Mouse (Mus musculus) intestine, embryonic 15.5 days (tissue): ENCODE results near the gene Llgl2. TPM values are rescaled to one million over a fixed set of nuclear protein-coding genes. Genes with fewer than 3 reads are reported as not detected.

Experiments
- ATAC-seq: fragments of 200-750 bp; cut with Nextera tagmentation; 2 replicates; pipeline ENCODE4 v1.8.0; 2017; ENCODE audit warnings: moderate TSS enrichment, moderate library complexity
- H3K27ac ChIP-seq: fragments of 300-500 bp; sonication (generic); 2 replicates; pipeline ENCODE4 v1.5.1; 2015; ENCODE audit warnings: mild to moderate bottlenecking, inconsistent platforms
- H3K27me3 ChIP-seq: fragments of 300-500 bp; sonication (generic); replicated peaks from 2 replicates; pipeline ENCODE4 v1.6.1; 2015; ENCODE audit warnings: inconsistent platforms
- H3K36me3 ChIP-seq: fragments of 300-500 bp; sonication (generic); 2 replicates; pipeline ENCODE4 v1.6.1; 2015; ENCODE audit warnings: inconsistent platforms
- H3K4me1 ChIP-seq: fragments of 300-500 bp; sonication (generic); replicated peaks from 2 replicates; pipeline ENCODE4 v1.6.1; 2015; ENCODE audit warnings: inconsistent platforms
- H3K4me2 ChIP-seq: fragments of 300-500 bp; sonication (generic); replicated peaks from 2 replicates; pipeline ENCODE4 v1.6.1; 2015; ENCODE audit warnings: mild to moderate bottlenecking, inconsistent platforms
- H3K4me3 ChIP-seq: fragments of 300-500 bp; sonication (generic); replicated peaks from 2 replicates; pipeline ENCODE4 v1.5.1; 2015; ENCODE audit warnings: inconsistent platforms
- H3K9ac ChIP-seq: fragments of 300-500 bp; sonication (generic); 2 replicates; pipeline ENCODE4 v1.6.1; 2015; ENCODE audit warnings: inconsistent platforms
- H3K9me3 ChIP-seq: fragments of 300-500 bp; sonication (generic); 2 replicates; pipeline ENCODE4 v1.6.1; 2016; ENCODE audit warnings: inconsistent platforms
- WGBS: fragments of 180-500 bp; shearing (Covaris S2); methylation state at CpG from one replicate; pipeline ENCODE4 v1.1.7; 2015; 5-methylcytosine and 5-hydroxymethylcytosine counted together
- polyA plus RNA-seq: library from polyadenylated mRNA; unstranded; fragments of >200 nt; fragmentation: Nextera tagmentation; extraction: Ambion mirVana; gene quantifications from 2 replicates; pipeline ENCODE4 v1.2.1, GENCODE M21; 2015

The Llgl2 gene
- polyA plus RNA-seq, 1 experiment from 2014 or later, result 77.2 TPM

- Histone ChIP-seq H3K9me3 (no peaks in the 10 kb centered on the region), H3K4me3 (no peak overlapping the region), H3K4me1 (no peaks in the 10 kb centered on the region), H3K9ac (no peak overlapping the region), H3K27ac (no peak overlapping the region), H3K36me3 (peaks cover 36% of the 10 kb centered on the region), H3K27me3 (no peaks in the 10 kb centered on the region), H3K4me2 (no peak overlapping the region)
- no peak for ATAC-seq
- 90% methylated on average over 14 of the region's 14 CpGs for WGBS
Measured at GRCm38 (mm10) chr11:115792353-115792752, 31.5 kb upstream of the Llgl2 start.

- Histone ChIP-seq H3K9ac (no peak overlapping the region), H3K27me3 (no peaks in the 10 kb centered on the region), H3K27ac (no peak overlapping the region), H3K4me1 (no peaks in the 10 kb centered on the region), H3K9me3 (no peaks in the 10 kb centered on the region), H3K36me3 (peaks cover 60% of the 10 kb centered on the region), H3K4me3 (no peak overlapping the region), H3K4me2 (no peak overlapping the region)
- ATAC-seq, result no peak
- WGBS, result 77% methylated on average over 15 of the region's 15 CpGs
Measured at GRCm38 (mm10) chr11:115796898-115797297, 27.0 kb upstream of the Llgl2 start.

GRCm38 (mm10) chr11:115797665-115798064 lies 26.2 kb upstream of the Llgl2 start:
- Histone ChIP-seq H3K4me2 (no peak overlapping the region), H3K27ac (no peak overlapping the region), H3K4me3 (no peak overlapping the region), H3K27me3 (no peaks in the 10 kb centered on the region), H3K4me1 (no peaks in the 10 kb centered on the region), H3K9me3 (no peaks in the 10 kb centered on the region), H3K9ac (no peak overlapping the region), H3K36me3 (peaks cover 60% of the 10 kb centered on the region)
- WGBS, result 72% methylated on average over 9 of the region's 9 CpGs
- ATAC-seq, result no peak

GRCm38 (mm10) chr11:115800981-115801380 lies 22.9 kb upstream of the Llgl2 start:
- Histone ChIP-seq H3K9me3 (no peaks in the 10 kb centered on the region), H3K27ac (no peak overlapping the region), H3K4me2 (no peak overlapping the region), H3K36me3 (peaks cover 61% of the 10 kb centered on the region), H3K4me1 (no peaks in the 10 kb centered on the region), H3K9ac (no peak overlapping the region), H3K27me3 (no peaks in the 10 kb centered on the region), H3K4me3 (no peak overlapping the region)
- WGBS, result 91% methylated on average over 18 of the region's 18 CpGs
- ATAC-seq, result no peak

GRCm38 (mm10) chr11:115803072-115803709 lies 20.7 kb upstream of the Llgl2 start:
- Histone ChIP-seq H3K4me3 (no peak overlapping the region), H3K27me3 (no peaks in the 10 kb centered on the region), H3K9me3 (no peaks in the 10 kb centered on the region), H3K36me3 (peaks cover 71% of the 10 kb centered on the region), H3K4me2 (no peak overlapping the region), H3K9ac (no peak overlapping the region), H3K27ac (no peak overlapping the region), H3K4me1 (peaks cover 10% of the 10 kb centered on the region)
- no peak for ATAC-seq
- WGBS, result 91% methylated on average over 24 of the region's 24 CpGs

GRCm38 (mm10) chr11:115805005-115805404 lies 18.8 kb upstream of the Llgl2 start:
- Histone ChIP-seq H3K4me1 (peaks cover 28% of the 10 kb centered on the region), H3K4me3 (no peak overlapping the region), H3K27me3 (no peaks in the 10 kb centered on the region), H3K36me3 (peaks cover 56% of the 10 kb centered on the region), H3K9ac (no peak overlapping the region), H3K27ac (no peak overlapping the region), H3K9me3 (no peaks in the 10 kb centered on the region), H3K4me2 (no peak overlapping the region)
- ATAC-seq, result peak; percentile 16; the same call in 1 of the 2 replicates
- WGBS, result 93% methylated on average over 7 of the region's 7 CpGs

GRCm38 (mm10) chr11:115806154-115806553 lies 17.7 kb upstream of the Llgl2 start:
- 94% methylated on average over 10 of the region's 10 CpGs for WGBS
- H3K36me3 ChIP-seq, result peaks cover 46% of the 10 kb centered on the region
- H3K4me2 ChIP-seq, result no peak overlapping the region
- H3K4me1 ChIP-seq, result peaks cover 38% of the 10 kb centered on the region
- no peaks in the 10 kb centered on the region for H3K9me3 ChIP-seq
- H3K27me3 ChIP-seq, result no peaks in the 10 kb centered on the region
- H3K27ac ChIP-seq, result no peak overlapping the region
- H3K4me3 ChIP-seq, result no peak overlapping the region
- H3K9ac ChIP-seq, result no peak overlapping the region
- no peak for ATAC-seq

- Histone ChIP-seq H3K4me1 (peaks cover 48% of the 10 kb centered on the region), H3K36me3 (peaks cover 37% of the 10 kb centered on the region), H3K9ac (no peak overlapping the region), H3K4me3 (no peak overlapping the region), H3K27ac (0 out of 2 replicates have a peak overlapping the region, but pooled peaks have one; percentile 22), H3K4me2 (0 out of 2 replicates have a peak overlapping the region, but pooled peaks have one; percentile 6), H3K9me3 (no peaks in the 10 kb centered on the region), H3K27me3 (no peaks in the 10 kb centered on the region)
- WGBS, result 75% methylated on average over 6 of the region's 6 CpGs
- ATAC-seq, result no peak
Measured at GRCm38 (mm10) chr11:115807306-115807705, 16.5 kb upstream of the Llgl2 start.

GRCm38 (mm10) chr11:115807971-115808370 lies 15.9 kb upstream of the Llgl2 start:
- no peak overlapping the region for H3K4me2 ChIP-seq
- H3K4me3 ChIP-seq, result no peak overlapping the region
- 73% methylated on average over 11 of the region's 11 CpGs for WGBS
- H3K4me1 ChIP-seq, result peaks cover 55% of the 10 kb centered on the region
- H3K27ac ChIP-seq, result 0 out of 2 replicates have a peak overlapping the region, but pooled peaks have one; percentile 22
- ATAC-seq, result no peak
- no peaks in the 10 kb centered on the region for H3K27me3 ChIP-seq
- no peaks in the 10 kb centered on the region for H3K9me3 ChIP-seq
- no peak overlapping the region; the same call in 1 of the 2 replicates for H3K9ac ChIP-seq
- peaks cover 31% of the 10 kb centered on the region for H3K36me3 ChIP-seq

GRCm38 (mm10) chr11:115808696-115809310 lies 15.0 kb upstream of the Llgl2 start:
- WGBS, result 25% methylated on average over 10 of the region's 10 CpGs
- H3K4me3 ChIP-seq, result no peak overlapping the region
- no peaks in the 10 kb centered on the region for H3K27me3 ChIP-seq
- peak overlapping the region; percentile 86 for H3K4me2 ChIP-seq
- ATAC-seq, result peak; percentile 4; the same call in 1 of the 2 replicates
- H3K4me1 ChIP-seq, result peaks cover 55% of the 10 kb centered on the region
- H3K36me3 ChIP-seq, result peaks cover 22% of the 10 kb centered on the region
- H3K27ac ChIP-seq, result peak overlapping the region; percentile 67
- peak overlapping the region; percentile 20; the same call in 1 of the 2 replicates for H3K9ac ChIP-seq
- H3K9me3 ChIP-seq, result no peaks in the 10 kb centered on the region

- 58% methylated on average over 8 of the region's 8 CpGs for WGBS
- Histone ChIP-seq H3K4me1 (peaks cover 58% of the 10 kb centered on the region), H3K9ac (0 out of 2 replicates have a peak overlapping the region, but pooled peaks have one; percentile 8), H3K27me3 (no peaks in the 10 kb centered on the region), H3K4me2 (peak overlapping the region; percentile 86), H3K4me3 (no peak overlapping the region), H3K9me3 (no peaks in the 10 kb centered on the region), H3K36me3 (peaks cover 21% of the 10 kb centered on the region), H3K27ac (peak overlapping the region; percentile 67)
- ATAC-seq, result no peak
Measured at GRCm38 (mm10) chr11:115809311-115809781, 14.5 kb upstream of the Llgl2 start.

- H3K27ac ChIP-seq, result no peak overlapping the region
- no peaks in the 10 kb centered on the region for H3K9me3 ChIP-seq
- 53% methylated on average over 14 of the region's 14 CpGs for WGBS
- H3K36me3 ChIP-seq, result peaks cover 11% of the 10 kb centered on the region
- ATAC-seq, result no peak
- peak overlapping the region; percentile 13 for H3K4me3 ChIP-seq
- H3K27me3 ChIP-seq, result no peaks in the 10 kb centered on the region
- 0 out of 2 replicates have a peak overlapping the region, but pooled peaks have one; percentile 12 for H3K9ac ChIP-seq
- H3K4me1 ChIP-seq, result peaks cover 62% of the 10 kb centered on the region
- peak overlapping the region; percentile 86 for H3K4me2 ChIP-seq
Measured at GRCm38 (mm10) chr11:115810377-115810776, 13.5 kb upstream of the Llgl2 start.
